In genomic region chr6:113296639-113297038, GRCm38 (mm10) we compare ENCODE assay signal across 12 mouse cellular contexts. TPM values are rescaled to one million over a fixed set of nuclear protein-coding genes. Genes with fewer than 3 reads are reported as not detected.
"Had no signal": no experiment of that assay in that cellular context is flagged by ENCODE, and none has a peak within 500 bp of the region (broad histone marks: within the 10 kb centered on the region; RNA-seq: fewer than 3 reads in every experiment).

No protein-coding gene starts in this region.

- H3K36me3 ChIP-seq: limb, embryonic 12.5 days; liver, embryonic 13.5 days; midbrain, embryonic 12.5 days; neural tube, embryonic 13.5 days had no signal

- H3K27ac ChIP-seq: layer of hippocampus, adult 2 months; limb, embryonic 12.5 days; liver, embryonic 13.5 days; midbrain, embryonic 12.5 days; neural tube, embryonic 13.5 days; stomach, postnatal 0 days had no signal

- H3K9ac ChIP-seq: limb, embryonic 12.5 days; liver, embryonic 13.5 days; liver, postnatal 0 days; midbrain, embryonic 12.5 days; neural tube, embryonic 13.5 days had no signal

- H3K4me2 ChIP-seq: limb, embryonic 12.5 days; liver, embryonic 13.5 days; midbrain, embryonic 12.5 days; neural tube, embryonic 13.5 days had no signal

- H3K27me3 ChIP-seq: limb, embryonic 12.5 days; neural tube, embryonic 13.5 days had no signal

- H3K4me1 ChIP-seq: limb, embryonic 12.5 days; midbrain, embryonic 12.5 days; neural tube, embryonic 13.5 days had no signal

- ATAC-seq: liver, postnatal 0 days; midbrain, embryonic 16.5 days had no signal

- DNase-seq: kidney, postnatal 10 days; kidney, postnatal 4 days; liver; liver, embryonic 13.5 days; liver, postnatal 0 days; right cerebral cortex, postnatal 25 days had no signal

- H3K4me3 ChIP-seq: layer of hippocampus, adult 2 months; limb, embryonic 12.5 days; liver, embryonic 13.5 days; midbrain, embryonic 12.5 days; neural tube, embryonic 13.5 days had no signal

- H3K9me3 ChIP-seq: limb, embryonic 12.5 days; liver, embryonic 13.5 days; midbrain, embryonic 12.5 days; neural tube, embryonic 13.5 days had no signal

RNA-seq across cellular contexts. Expression of gene Cpne9, which starts 14.5 kb away (rescaled TPM):
- polyA plus RNA-seq: liver, embryonic 13.5 days; stomach, postnatal 0 days had no signal
